Comparison of ENCODE assay signal across 9 mouse cellular contexts in genomic region chr11:105959355-105959754, GRCm38 (mm10). TPM values are rescaled to one million over a fixed set of nuclear protein-coding genes. Genes with fewer than 3 reads are reported as not detected.
DNase-seq lines count a peak whose midpoint lies in the region; ATAC-seq and TF ChIP-seq lines count a peak whose summit lies in the region.
"Had no signal": no experiment of that assay in that cellular context is flagged by ENCODE, and none has a peak within 500 bp of the region (broad histone marks: within the 10 kb centered on the region; RNA-seq: fewer than 3 reads in every experiment).

No protein-coding gene starts in this region.

- no peaks in the 10 kb centered on the region for H3K36me3 ChIP-seq in ES-E14 (ENCODE audit: control insufficient read depth, insufficient read depth, low read length, poor library complexity, severe bottlenecking)

- ATAC-seq in megakaryocyte progenitor cell, adult 5-6 weeks (replicated peaks; ENCODE audit: poor library complexity) = peak; percentile 48

- DNase-seq in heart, adult 11 months = peak; percentile 96
- DNase-seq in heart, adult 8-10 months (ENCODE audit: low spot score) = no peak
- no peak for DNase-seq in ES-E14 (ENCODE audit: low read depth, low spot score)
- peak; percentile 51 to 53 for DNase-seq in heart, postnatal 36 days
- DNase-seq in urinary bladder, adult 2 months (ENCODE audit: low spot score) = no peak
- DNase-seq in B cell, adult 2 months = no peak
- no peak for DNase-seq in embryo, embryonic 9.5 days (ENCODE audit: extremely low spot score)

- in situ Hi-C loops in ES-E14 (cut with MboI; ENCODE audit: low sequenced_read_pairs in 2 of 2, unreplicated experiment in 2 of 2) = no loop called here

- no peak overlapping the region for H3K27ac ChIP-seq in ES-E14 (ENCODE audit: insufficient read depth, low read depth, low read length, poor library complexity, severe bottlenecking)

- H3K4me1 ChIP-seq in ES-E14 (ENCODE audit: control insufficient read depth in 2 of 2, insufficient read depth in 2 of 2, low read length in 2 of 2, poor library complexity in 1 of 2) = peaks cover 6 to 8% of the 10 kb centered on the region in 2 experiments; a peak in 2 of 4 replicates

- H3K9me3 ChIP-seq in ES-E14 (ENCODE audit: control insufficient read depth, insufficient read depth, low read depth, low read length) = no peaks in the 10 kb centered on the region

- peak overlapping the region in 1 of 2 experiments; percentile 48; a peak in 3 of 4 replicates for H3K4me3 ChIP-seq in ES-E14 (ENCODE audit: insufficient read depth in 1 of 2, low read depth in 1 of 2, low read length in 2 of 2, poor library complexity in 1 of 2, severe bottlenecking in 1 of 2)

- intact Hi-C loops in heart, postnatal 36 days (cut with DNase I) = loop anchor here (2.0 kb wide), 1 partner anchor 15 kb away; no protein-coding TSS in a partner anchor

- H3K9ac ChIP-seq in ES-E14 (ENCODE audit: insufficient read depth, low read depth, low read length, poor library complexity, severe bottlenecking) = peak overlapping the region; percentile 40; the same call in 1 of the 2 replicates

TF ChIP-seq in ES-E14, 5 proteins besides CTCF, POLR2A, EP300 and RAD21:
- TF ChIP-seq HCFC1 (IDR thresholded peaks at IDR 0.05; ENCODE audit: borderline replicate concordance, insufficient read depth, low read length) (no peak), CHD2 (IDR thresholded peaks at IDR 0.05; ENCODE audit: low read depth, low read length) (no peak), MAFK (IDR thresholded peaks at IDR 0.05; ENCODE audit: insufficient read depth, low read depth, low read length) (no peak), ZC3H11A (IDR thresholded peaks at IDR 0.05; ENCODE audit: borderline replicate concordance, low read depth, low read length) (no peak), ZNF384 (IDR thresholded peaks at IDR 0.05; ENCODE audit: low read depth, low read length) (no peak)

RNA-seq across cellular contexts. Expression of gene Cyb561, which starts 6.2 kb away (rescaled TPM):
- total RNA-seq in heart, adult 8-10 months (2022) = 10 to 100 TPM in 1 of 4 experiments, 1 to 10 TPM in 3; 7.5 to 11.0 (median 8.7) TPM
- 14.7 and 28.6 TPM in 2 replicates for total RNA-seq in ES-E14 (2012; rRNA removed)
- total RNA-seq in heart, postnatal 36 days (2021) = 10 to 100 TPM in 1 of 2 experiments, 1 to 10 TPM in 1; 9.2 to 12.1 TPM
- 0.52 and 0.90 TPM in 2 replicates for total RNA-seq in megakaryocyte progenitor cell, adult 5-6 weeks (2015)
- total RNA-seq in megakaryocyte progenitor cell, adult 5-6 weeks (2017) = 0.68 and 0.96 TPM in 2 replicates
- polyA plus RNA-seq in urinary bladder, adult 2 months (2012; rRNA removed) = 25.2 and 26.9 TPM in 2 replicates

RNA-seq across cellular contexts. Expression of gene Ace, which starts 8.4 kb away (rescaled TPM):
- total RNA-seq in heart, adult 8-10 months (2022) = 10 to 100 TPM; 13.9 to 25.6 (median 19.4) TPM
- 1.2 and 1.4 TPM in 2 replicates for total RNA-seq in ES-E14 (2012; rRNA removed)
- total RNA-seq in heart, postnatal 36 days (2021) = 10 to 100 TPM; 21.9 to 38.1 TPM
- 0.15 and 0.59 TPM in 2 replicates for total RNA-seq in megakaryocyte progenitor cell, adult 5-6 weeks (2015)
- 0.04 and 0.10 TPM in 2 replicates for total RNA-seq in megakaryocyte progenitor cell, adult 5-6 weeks (2017)
- 13.6 and 16.5 TPM in 2 replicates for polyA plus RNA-seq in urinary bladder, adult 2 months (2012; rRNA removed)

RNA-seq across cellular contexts. Expression of gene Ace3, which starts 35.1 kb away (rescaled TPM):
- total RNA-seq in heart, adult 8-10 months (2022) = not detected
- total RNA-seq in ES-E14 (2012; rRNA removed) = not detected in 2 replicates
- total RNA-seq in heart, postnatal 36 days (2021) = not detected
- not detected in 2 replicates for total RNA-seq in megakaryocyte progenitor cell, adult 5-6 weeks (2015)
- total RNA-seq in megakaryocyte progenitor cell, adult 5-6 weeks (2017) = not detected in 2 replicates
- polyA plus RNA-seq in urinary bladder, adult 2 months (2012; rRNA removed) = not detected in 2 replicates
- polyA plus RNA-seq: liver, embryonic 16.5 days had no signal

RNA-seq across cellular contexts. Expression of gene Kcnh6, which starts 48.6 kb away (rescaled TPM):
- not detected for total RNA-seq in heart, adult 8-10 months (2022)
- total RNA-seq in ES-E14 (2012; rRNA removed) = 1.5 and 1.6 TPM in 2 replicates
- under 1 TPM in 1 of 2 experiments, not detected in 1; 0.16 TPM for total RNA-seq in heart, postnatal 36 days (2021)
- total RNA-seq in megakaryocyte progenitor cell, adult 5-6 weeks (2015) = 0.15 and 0.20 TPM in 2 replicates
- not detected in 2 replicates for total RNA-seq in megakaryocyte progenitor cell, adult 5-6 weeks (2017)
- 0.04 TPM in 2 replicates for polyA plus RNA-seq in urinary bladder, adult 2 months (2012; rRNA removed)

Comparison
In these comparisons a context has a peak if more than half of its experiments do, and no peak if none do; other contexts are left out.
1. DNase-seq: peak in heart, adult 11 months (single experiment) and heart, postnatal 36 days (2 of 2); none in heart, adult 8-10 months (single experiment), ES-E14 (single experiment), urinary bladder, adult 2 months (single experiment), B cell, adult 2 months (0 of 2) and embryo, embryonic 9.5 days (single experiment).